8 mouse cellular contexts compared by ENCODE assay signal in the genomic region with DNA sequence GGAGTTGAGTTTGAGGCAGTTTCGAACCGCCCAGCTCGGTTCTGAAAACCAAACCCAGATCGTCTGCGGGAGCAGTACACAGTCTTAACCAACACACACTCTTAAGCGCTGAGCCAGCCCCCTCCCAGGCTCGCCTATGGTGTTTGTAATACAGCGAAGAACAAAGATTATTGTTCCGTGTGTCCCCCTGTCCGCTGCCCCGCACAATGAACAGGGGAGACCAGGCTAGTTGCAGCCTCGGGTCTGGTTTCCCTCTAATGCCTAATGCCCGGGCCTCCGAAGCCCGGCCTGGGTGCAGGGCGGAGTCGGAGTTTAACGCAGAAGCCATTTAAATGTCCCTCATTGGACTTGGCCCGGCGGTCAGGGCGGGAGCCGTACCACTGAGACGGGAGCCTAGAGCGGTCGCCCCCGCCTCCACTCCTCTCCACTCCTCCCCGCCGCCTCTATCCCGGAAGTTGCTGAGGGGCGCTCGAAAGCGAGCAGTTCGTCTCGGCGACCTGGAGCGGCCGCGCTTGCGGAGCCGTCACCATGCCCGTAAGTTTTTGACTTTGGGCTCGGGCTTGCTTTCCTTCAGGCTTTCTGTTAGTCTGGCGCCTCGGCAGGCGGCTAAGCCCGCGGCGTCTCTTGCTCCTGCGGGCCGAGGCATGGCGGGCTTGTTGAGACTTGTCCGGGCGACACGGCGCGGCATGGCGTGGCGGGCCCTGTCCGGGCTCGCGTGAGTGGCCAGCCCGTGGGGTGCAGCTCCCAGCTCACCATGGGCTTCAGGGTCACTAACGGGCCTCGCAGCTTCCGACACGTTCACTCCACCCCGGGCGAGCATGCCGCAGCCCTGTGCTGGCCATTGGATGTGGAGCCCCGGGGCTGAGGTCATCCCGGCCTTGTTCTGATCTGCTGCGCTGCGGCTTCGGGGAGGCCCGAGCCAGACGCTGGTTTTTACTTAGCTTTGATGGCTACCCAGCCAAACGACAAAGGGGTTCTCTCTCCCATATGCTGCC. TPM values are rescaled to one million over a fixed set of nuclear protein-coding genes. Genes with fewer than 3 reads are reported as not detected.
DNase-seq lines count a peak whose midpoint lies in the region; ATAC-seq lines count a peak whose summit lies in the region.

A gene (plus strand): TSS at position 440 of the 995 bp plus-strand sequence.

- peak; percentile 98 for ATAC-seq in megakaryocyte progenitor cell, adult 5-6 weeks (replicated peaks; ENCODE audit: poor library complexity)

- DNase-seq in adipocyte (ENCODE audit: low spot score), result peak; percentile 93
- DNase-seq in embryo, embryonic 10 days (ENCODE audit: low spot score), result peak; percentile 96
- peak; percentile 93 for DNase-seq in gastrocnemius, postnatal 10 days
- peak; percentile 96 for DNase-seq in induced T-regulatory cell, adult 2 months (ENCODE audit: low read depth)
- peak; percentile 66 to 91 for DNase-seq in left cerebral cortex, adult 9 months (ENCODE audit: low spot score in 2 of 2)
- DNase-seq in right cerebral cortex, postnatal 14 days, result peak; percentile 90
- peak; percentile 90 to 94 for DNase-seq in urinary bladder, postnatal 36 days (ENCODE audit: low spot score in 2 of 2)

RNA-seq across cellular contexts. Expression of the gene that starts here (rescaled TPM):
- 100 to 1,000 TPM; 215 to 237 TPM for total RNA-seq in gastrocnemius, postnatal 10 days (2021)
- total RNA-seq in megakaryocyte progenitor cell, adult 5-6 weeks (2015), result 550 and 649 TPM in 2 replicates
- total RNA-seq in megakaryocyte progenitor cell, adult 5-6 weeks (2017), result 166 and 174 TPM in 2 replicates

Comparison
In these comparisons a context has a peak if more than half of its experiments do, and no peak if none do; other contexts are left out.
1. Peak in every context shown above with its lines: DNase-seq and ATAC-seq.